Mouse (Mus musculus) embryonic facial prominence, embryonic 14.5 days (tissue): ENCODE measurements around the gene 4930519P11Rik. TPM values are rescaled to one million over a fixed set of nuclear protein-coding genes. Genes with fewer than 3 reads are reported as not detected.

Experiments used
- ATAC-seq: fragments of 200-750 bp; cut with Nextera tagmentation; 2 replicates; pipeline ENCODE4 v1.8.0; 2017; ENCODE audit warnings: low read depth, moderate number of reproducible peaks, moderate TSS enrichment
- DNase-seq: peaks from one replicate; pipeline ENCODE4 v3.0.0-alpha.2; 2015; ENCODE audit warnings: low spot score
- H3K27ac ChIP-seq: fragments of 300-500 bp; sonication (generic); replicated peaks from 2 replicates; pipeline ENCODE4 v1.5.1; 2014; ENCODE audit warnings: low read depth, mild to moderate bottlenecking, low read length, moderate library complexity
- H3K27me3 ChIP-seq: fragments of 300-500 bp; sonication (generic); replicated peaks from 2 replicates; pipeline ENCODE4 v1.6.1; 2014; ENCODE audit warnings: low read length; ENCODE audit not compliant: control insufficient read depth, insufficient read depth
- H3K36me3 ChIP-seq: fragments of 300-500 bp; sonication (generic); 2 replicates; pipeline ENCODE4 v1.6.1; 2014; ENCODE audit warnings: low read length, mixed read lengths; ENCODE audit not compliant: control insufficient read depth, insufficient read depth
- H3K4me1 ChIP-seq: fragments of 300-500 bp; sonication (generic); 2 replicates; pipeline ENCODE4 v1.6.1; 2014; ENCODE audit warnings: antibody characterized with exemption, low read length; ENCODE audit not compliant: control insufficient read depth, insufficient read depth
- H3K4me2 ChIP-seq: fragments of 300-500 bp; sonication (generic); 2 replicates; pipeline ENCODE4 v1.6.1; 2014; ENCODE audit warnings: low read depth, mild to moderate bottlenecking, low read length, moderate library complexity, mixed read lengths
- H3K4me3 ChIP-seq: fragments of 300-500 bp; sonication (generic); 2 replicates; pipeline ENCODE4 v1.5.1; 2014; ENCODE audit warnings: low read depth, mild to moderate bottlenecking, low read length
- H3K9ac ChIP-seq: fragments of 300-500 bp; sonication (generic); 2 replicates; pipeline ENCODE4 v1.6.1; 2014; ENCODE audit warnings: low read depth, mild to moderate bottlenecking, low read length, moderate library complexity, mixed read lengths
- H3K9me3 ChIP-seq: fragments of 300-500 bp; sonication (generic); 2 replicates; pipeline ENCODE4 v1.6.1; 2016; ENCODE audit warnings: low read length; ENCODE audit not compliant: control insufficient read depth
- WGBS: fragments of 180-500 bp; shearing (Covaris S2); extraction: QIAGEN DNeasy Blood & Tissue Kit; methylation state at CpG from one replicate; pipeline ENCODE4 v1.1.7; 2014; 5-methylcytosine and 5-hydroxymethylcytosine counted together
- polyA plus RNA-seq: library from polyadenylated mRNA; unstranded; fragments of >200 nt; fragmentation: Nextera tagmentation; extraction: Ambion mirVana; gene quantifications from 2 replicates; pipeline ENCODE4 v1.2.1, GENCODE M21; 2014

4930519P11Rik gene
- polyA plus RNA-seq, 1 experiment from 2014 or later = not detected

- ATAC-seq = no peak
- Histone ChIP-seq H3K9ac (no peak overlapping the region), H3K36me3 (no peaks in the 10 kb centered on the region), H3K4me1 (no peaks in the 10 kb centered on the region), H3K4me3 (no peak overlapping the region), H3K4me2 (no peak overlapping the region), H3K9me3 (no peaks in the 10 kb centered on the region), H3K27me3 (no peaks in the 10 kb centered on the region), H3K27ac (no peak overlapping the region)
- WGBS = 87% methylated on average over 3 of the region's 3 CpGs
- DNase-seq = no peak
Observed at GRCm38 (mm10) chr2:154617061-154617460, 3.8 kb upstream of the 4930519P11Rik start.

DNA sequence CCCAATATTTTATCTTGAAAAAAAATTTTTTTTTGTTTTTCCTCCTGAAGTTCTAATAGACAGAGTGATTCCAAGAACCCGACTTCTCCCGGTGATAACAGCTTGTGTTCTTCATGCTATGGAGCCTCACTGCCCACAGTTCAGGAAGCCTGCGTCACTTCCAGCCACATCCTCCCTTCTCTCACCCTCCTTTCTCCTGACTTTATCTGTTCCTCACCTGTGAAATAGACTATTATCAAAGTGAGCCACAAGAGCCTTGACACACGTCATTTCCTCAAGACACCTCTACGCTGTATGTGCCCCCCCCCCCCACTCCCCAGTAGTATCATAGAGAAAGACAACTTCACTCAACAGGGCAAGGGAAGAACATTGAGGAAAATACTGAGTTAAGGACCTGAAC lies 2.4 kb upstream of the 4930519P11Rik start:
- Histone ChIP-seq H3K27ac (no peak overlapping the region), H3K4me2 (no peak overlapping the region), H3K36me3 (no peaks in the 10 kb centered on the region), H3K9me3 (no peaks in the 10 kb centered on the region), H3K9ac (no peak overlapping the region), H3K4me1 (no peaks in the 10 kb centered on the region), H3K27me3 (no peaks in the 10 kb centered on the region), H3K4me3 (no peak overlapping the region)
- WGBS = 90% methylated on average over 5 of the region's 5 CpGs
- DNase-seq (no peak), ATAC-seq (no peak)

GRCm38 (mm10) chr2:154614841-154615576 lies 1.8 kb upstream of the 4930519P11Rik start:
- Histone ChIP-seq H3K4me2 (peak overlapping the region; percentile 11; the same call in 1 of the 2 replicates), H3K4me3 (no peak overlapping the region), H3K27me3 (no peaks in the 10 kb centered on the region), H3K27ac (no peak overlapping the region), H3K9me3 (no peaks in the 10 kb centered on the region), H3K36me3 (no peaks in the 10 kb centered on the region), H3K4me1 (no peaks in the 10 kb centered on the region), H3K9ac (no peak overlapping the region)
- ATAC-seq = no peak
- WGBS = 71% methylated on average over 19 of the region's 19 CpGs
- DNase-seq = no peak

GRCm38 (mm10) chr2:154609050-154609767 lies 4.0 kb downstream of the 4930519P11Rik start:
- Histone ChIP-seq H3K4me3 (no peak overlapping the region), H3K27me3 (no peaks in the 10 kb centered on the region), H3K36me3 (no peaks in the 10 kb centered on the region), H3K9me3 (no peaks in the 10 kb centered on the region), H3K27ac (no peak overlapping the region), H3K4me2 (no peak overlapping the region), H3K4me1 (no peaks in the 10 kb centered on the region), H3K9ac (no peak overlapping the region)
- 58% methylated on average over 10 of the region's 10 CpGs for WGBS
- DNase-seq (no peak), ATAC-seq (no peak)

GRCm38 (mm10) chr2:154606965-154607364 lies 6.3 kb downstream of the 4930519P11Rik start:
- WGBS = 64% methylated on average over 1 of the region's 1 CpGs
- H3K9ac ChIP-seq = no peak overlapping the region
- ATAC-seq = no peak

DNA sequence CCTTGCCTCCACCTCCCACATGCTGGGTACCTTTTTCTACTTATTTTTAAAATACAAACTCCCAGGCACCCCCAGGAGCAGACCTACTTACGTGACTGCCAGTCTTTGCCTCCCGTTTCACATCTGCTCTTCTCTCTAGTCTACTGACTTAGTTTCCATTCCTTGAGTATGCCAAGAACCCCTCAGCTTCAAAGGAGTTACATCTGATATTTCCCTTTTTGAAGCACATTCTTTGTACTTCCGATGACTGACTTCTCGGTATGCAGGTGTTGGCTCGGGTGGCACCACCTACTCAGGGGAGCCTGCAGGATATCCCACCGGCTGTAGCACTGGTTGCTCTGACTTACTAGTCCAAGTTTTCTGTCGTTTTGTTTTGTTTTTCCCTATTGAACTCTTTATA lies 9.1 kb downstream of the 4930519P11Rik start:
- H3K9me3 ChIP-seq = no peaks in the 10 kb centered on the region
- no peak overlapping the region for H3K27ac ChIP-seq
- H3K27me3 ChIP-seq = no peaks in the 10 kb centered on the region
- WGBS = 35% methylated on average over 7 of the region's 7 CpGs
- H3K36me3 ChIP-seq = no peaks in the 10 kb centered on the region
- DNase-seq (no peak), ATAC-seq (no peak)
- peak overlapping the region; percentile 48 for H3K4me2 ChIP-seq
- H3K4me3 ChIP-seq = peak overlapping the region; percentile 63
- no peak overlapping the region for H3K9ac ChIP-seq
- H3K4me1 ChIP-seq = peaks cover 8% of the 10 kb centered on the region

More at GRCm38 (mm10) chr2:154606965-154607364, 6.3 kb downstream of the 4930519P11Rik start:
- no peaks in the 10 kb centered on the region for H3K9me3 ChIP-seq
- H3K27ac ChIP-seq = no peak overlapping the region
- H3K4me2 ChIP-seq = no peak overlapping the region
- H3K27me3 ChIP-seq = no peaks in the 10 kb centered on the region
- no peaks in the 10 kb centered on the region for H3K36me3 ChIP-seq
- DNase-seq = no peak
- H3K4me3 ChIP-seq = no peak overlapping the region
- peaks cover 8% of the 10 kb centered on the region for H3K4me1 ChIP-seq

DNA sequence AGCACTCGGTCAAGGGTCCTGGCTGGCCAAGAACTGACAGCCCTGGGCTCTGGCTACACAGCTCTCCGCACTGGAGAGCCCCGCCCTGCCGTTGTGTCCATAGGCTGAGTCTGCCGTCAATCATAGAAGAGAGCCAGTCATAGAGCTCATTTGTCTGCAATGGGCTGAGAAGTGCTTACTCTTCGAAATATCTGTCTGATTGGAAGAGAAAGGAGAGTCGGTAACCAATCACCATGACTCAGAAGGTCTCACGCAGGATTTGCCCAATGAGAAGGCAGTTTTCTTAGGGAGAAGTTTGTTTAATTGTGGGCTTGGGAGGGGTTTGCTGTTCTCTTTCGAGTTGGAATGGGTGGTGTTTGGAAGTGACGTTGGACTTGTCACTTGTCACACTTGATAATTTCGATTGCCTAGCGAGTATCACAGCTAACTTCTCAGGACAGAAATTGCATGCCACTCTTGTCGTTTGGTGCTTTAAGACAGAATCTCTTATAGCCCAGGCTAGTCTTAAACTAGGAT lies 9.5 kb downstream of the 4930519P11Rik start, which contains the start of gene Pxmp4:
Gene Pxmp4, minus strand, starts transcription at position 71 of the 516 bp plus-strand sequence.
- under 1% methylated on average over 13 of the region's 13 CpGs for WGBS
- no peaks in the 10 kb centered on the region for H3K36me3 ChIP-seq

GRCm38 (mm10) chr2:154603007-154603637 lies 10.1 kb downstream of the 4930519P11Rik start:
- no peak overlapping the region; the same call in 1 of the 2 replicates for H3K27ac ChIP-seq
- 9% methylated on average over 20 of the region's 22 CpGs for WGBS
- ATAC-seq = no peak

More for the DNA sequence above, 9.5 kb downstream of the 4930519P11Rik start, which contains the start of gene Pxmp4:
- peak within 1 kb of the TSS; percentile 63 for H3K4me3 ChIP-seq
- H3K27ac ChIP-seq = no peak within 1 kb of the TSS; the same call in 1 of the 2 replicates
- H3K4me1 ChIP-seq = peaks cover 8% of the 10 kb centered on the region
- ATAC-seq (peak; percentile 100), DNase-seq (peak; percentile 99)
- H3K4me2 ChIP-seq = peak within 1 kb of the TSS; percentile 79
- peak within 1 kb of the TSS; percentile 77 for H3K9ac ChIP-seq
- no peaks in the 10 kb centered on the region for H3K27me3 ChIP-seq
- H3K9me3 ChIP-seq = no peaks in the 10 kb centered on the region

More at GRCm38 (mm10) chr2:154603007-154603637, 10.1 kb downstream of the 4930519P11Rik start:
- peaks cover 8% of the 10 kb centered on the region for H3K4me1 ChIP-seq
- peak overlapping the region; percentile 63 for H3K4me3 ChIP-seq
- no peaks in the 10 kb centered on the region for H3K36me3 ChIP-seq
- H3K9ac ChIP-seq = peak overlapping the region; percentile 77
- H3K4me2 ChIP-seq = peak overlapping the region; percentile 79
- H3K27me3 ChIP-seq = no peaks in the 10 kb centered on the region
- no peak for DNase-seq
- no peaks in the 10 kb centered on the region for H3K9me3 ChIP-seq
